Mouse (Mus musculus) lung, embryonic 14.5 days (tissue): ENCODE measurements around the gene Eef2. TPM values are rescaled to one million over a fixed set of nuclear protein-coding genes. Genes with fewer than 3 reads are reported as not detected.
A peak's percentile ranks its signal among the peaks of the same experiment; 100 is the strongest.

Experiments used
- ATAC-seq: fragments of 200-750 bp; cut with Nextera tagmentation; 2 replicates; pipeline ENCODE4 v1.8.0; 2017; ENCODE audit warnings: mild to moderate bottlenecking, moderate TSS enrichment, moderate library complexity; ENCODE audit not compliant: insufficient read depth
- DNase-seq: peaks from one replicate; pipeline ENCODE4 v3.0.0-alpha.2; 2015
- H3K27ac ChIP-seq: fragments of 300-500 bp; sonication (generic); 2 replicates; pipeline ENCODE4 v1.5.1; 2014; ENCODE audit warnings: low read depth, mild to moderate bottlenecking, moderate library complexity
- H3K27me3 ChIP-seq: fragments of 300-500 bp; sonication (generic); 2 replicates; pipeline ENCODE4 v1.6.1; 2014; ENCODE audit warnings: low read length, control low read depth; ENCODE audit not compliant: insufficient read depth
- H3K36me3 ChIP-seq: fragments of 300-500 bp; sonication (generic); 2 replicates; pipeline ENCODE4 v1.6.1; 2014; ENCODE audit warnings: control low read depth; ENCODE audit not compliant: insufficient read depth
- H3K4me1 ChIP-seq: fragments of 300-500 bp; sonication (generic); 2 replicates; pipeline ENCODE4 v1.6.1; 2014; ENCODE audit warnings: antibody characterized with exemption, control low read depth; ENCODE audit not compliant: insufficient read depth
- H3K4me2 ChIP-seq: fragments of 300-500 bp; sonication (generic); 2 replicates; pipeline ENCODE4 v1.6.1; 2014; ENCODE audit warnings: mild to moderate bottlenecking
- H3K4me3 ChIP-seq: fragments of 300-500 bp; sonication (generic); 2 replicates; pipeline ENCODE4 v1.5.1; 2014; ENCODE audit warnings: low read depth, low read length
- H3K9ac ChIP-seq: fragments of 300-500 bp; sonication (generic); 2 replicates; pipeline ENCODE4 v1.6.1; 2014
- H3K9me3 ChIP-seq: fragments of 300-500 bp; sonication (generic); 2 replicates; pipeline ENCODE4 v1.6.1; 2016; ENCODE audit warnings: low read depth, low read length, control low read depth
- CTCF ChIP-seq: IDR thresholded peaks from 2 replicates; pipeline ENCODE4 v1.5.1; 2016; ENCODE audit warnings: antibody characterized with exemption, low read depth
- WGBS: fragments of 180-500 bp; shearing (Covaris S2); extraction: QIAGEN DNeasy Blood & Tissue Kit; methylation state at CpG from one replicate; pipeline ENCODE4 v1.1.7; 2014; 5-methylcytosine and 5-hydroxymethylcytosine counted together
- polyA plus RNA-seq: library from polyadenylated mRNA; unstranded; fragments of >200 nt; fragmentation: Nextera tagmentation; extraction: Ambion mirVana; gene quantifications from 2 replicates; pipeline ENCODE4 v1.2.1, GENCODE M21; 2014

Eef2 gene
- polyA plus RNA-seq, 1 experiment from 2014 or later: 493 TPM

DNA sequence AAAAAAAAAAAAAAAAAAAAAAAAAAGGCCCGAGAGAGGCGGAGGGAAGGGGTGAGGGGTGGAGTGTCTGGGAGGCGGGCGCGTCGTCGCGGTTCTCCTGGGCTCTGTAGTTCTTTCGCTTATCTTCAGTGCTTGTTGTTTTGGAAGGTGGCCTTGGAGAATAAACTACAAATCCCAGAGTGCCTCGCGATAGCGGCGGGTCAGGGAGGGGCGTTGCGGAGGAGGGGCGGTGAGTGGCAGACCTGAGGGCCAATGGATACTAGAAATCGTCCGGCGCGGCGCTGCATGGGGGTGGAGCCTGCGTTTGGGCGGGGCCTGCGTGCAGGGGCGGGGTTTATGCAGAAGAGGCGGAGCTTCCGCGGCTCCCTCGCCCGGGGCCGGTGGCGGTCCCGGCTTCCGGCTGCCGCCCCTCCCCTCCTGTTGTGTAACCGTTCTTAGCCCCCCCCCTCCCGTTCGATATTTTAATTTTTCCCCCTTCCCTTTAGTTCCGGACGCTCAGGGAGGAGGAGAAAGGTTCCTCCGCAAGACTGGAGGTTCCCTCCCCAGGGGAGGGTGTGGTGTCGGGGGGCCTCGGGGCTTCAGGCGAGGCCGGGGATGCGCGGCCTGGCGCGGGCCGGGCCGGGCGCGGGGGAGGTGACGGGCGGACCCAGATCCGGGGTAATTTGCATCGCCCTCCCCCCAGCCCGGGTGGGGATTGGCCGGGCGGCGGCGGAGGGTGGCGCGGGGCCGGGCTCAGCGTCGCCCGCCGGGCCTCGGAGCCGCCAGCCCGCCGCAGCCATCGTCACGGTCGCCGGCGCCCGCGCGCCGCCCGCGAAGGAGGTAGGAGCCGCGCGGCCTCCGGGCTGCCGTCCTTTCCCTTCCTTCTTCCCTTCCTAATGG, 38.9 kb upstream of the Eef2 start:
- DNase-seq (peak; percentile 99), ATAC-seq (peak; percentile 91)
- H3K27me3 ChIP-seq: peaks cover 27% of the 10 kb centered on the region
- peak overlapping the region; percentile 94 for H3K4me3 ChIP-seq
- H3K27ac ChIP-seq: peak overlapping the region; percentile 99
- no peak for TF ChIP-seq CTCF
- WGBS: under 1% methylated on average over 84 of the region's 89 CpGs
- H3K9me3 ChIP-seq: no peaks in the 10 kb centered on the region
- H3K4me2 ChIP-seq: peak overlapping the region; percentile 94
- H3K4me1 ChIP-seq: peaks cover 26% of the 10 kb centered on the region
- H3K36me3 ChIP-seq: peaks cover 9% of the 10 kb centered on the region; the same call in 1 of the 2 replicates
- H3K9ac ChIP-seq: peak overlapping the region; percentile 97

DNA sequence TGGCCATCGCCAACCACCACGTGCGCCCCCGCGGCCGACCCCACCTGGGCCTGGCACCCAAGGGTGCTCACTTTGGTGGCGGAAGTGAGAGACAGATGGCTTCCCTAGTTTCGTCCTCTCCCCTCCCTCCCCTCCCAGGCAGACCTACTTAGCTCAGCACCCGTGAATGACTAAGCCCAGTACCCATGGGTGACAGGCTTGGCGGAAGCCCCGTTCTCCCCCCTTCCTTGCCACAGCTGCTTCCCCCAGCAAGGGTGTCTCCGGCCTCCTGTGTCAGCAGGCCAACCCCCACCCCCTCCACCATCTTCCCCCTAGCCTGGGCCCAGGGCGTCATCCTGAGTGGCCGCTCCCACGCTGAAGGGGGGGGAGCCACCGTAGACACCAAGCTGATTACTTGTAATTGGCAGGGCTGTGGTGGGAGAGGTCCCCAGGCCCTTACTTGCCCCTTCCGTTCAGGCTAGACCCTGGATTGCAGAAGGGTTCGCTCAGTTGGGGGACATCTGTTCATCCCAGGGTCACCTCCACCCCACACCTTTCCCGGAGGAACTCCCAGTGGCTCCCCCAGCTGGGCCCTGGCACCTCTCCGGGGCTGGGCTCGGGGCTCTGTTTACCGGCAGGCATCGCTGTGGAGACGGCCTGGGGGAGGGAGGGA, 38.2 kb upstream of the Eef2 start:
- H3K27ac ChIP-seq: peak overlapping the region; percentile 80
- peak overlapping the region; percentile 94 for H3K4me2 ChIP-seq
- H3K4me1 ChIP-seq: peaks cover 26% of the 10 kb centered on the region
- ATAC-seq (no peak), DNase-seq (peak; percentile 41)
- H3K27me3 ChIP-seq: peaks cover 27% of the 10 kb centered on the region
- TF ChIP-seq CTCF: no peak
- H3K36me3 ChIP-seq: peaks cover 9% of the 10 kb centered on the region
- under 1% methylated on average over 22 of the region's 24 CpGs for WGBS
- peak overlapping the region; percentile 85 for H3K4me3 ChIP-seq
- no peaks in the 10 kb centered on the region for H3K9me3 ChIP-seq
- peak overlapping the region; percentile 83 for H3K9ac ChIP-seq

- ATAC-seq: no peak
- peaks cover 21% of the 10 kb centered on the region for H3K27me3 ChIP-seq
- TF ChIP-seq CTCF: no peak
- H3K4me3 ChIP-seq: peak overlapping the region; percentile 85
- DNase-seq: no peak
- H3K36me3 ChIP-seq: peaks cover 16% of the 10 kb centered on the region
- H3K9ac ChIP-seq: peak overlapping the region; percentile 83
- no peaks in the 10 kb centered on the region for H3K9me3 ChIP-seq
- whole genome bisulfite sequencing: 58% methylated on average over 11 of the region's 11 CpGs
- peak overlapping the region; percentile 94 for H3K4me2 ChIP-seq
- H3K4me1 ChIP-seq: peaks cover 26% of the 10 kb centered on the region
- H3K27ac ChIP-seq: peak overlapping the region; percentile 80; the same call in 1 of the 2 replicates
Observed at GRCm38 (mm10) chr10:81138821-81139528, 37.5 kb upstream of the Eef2 start.

DNA sequence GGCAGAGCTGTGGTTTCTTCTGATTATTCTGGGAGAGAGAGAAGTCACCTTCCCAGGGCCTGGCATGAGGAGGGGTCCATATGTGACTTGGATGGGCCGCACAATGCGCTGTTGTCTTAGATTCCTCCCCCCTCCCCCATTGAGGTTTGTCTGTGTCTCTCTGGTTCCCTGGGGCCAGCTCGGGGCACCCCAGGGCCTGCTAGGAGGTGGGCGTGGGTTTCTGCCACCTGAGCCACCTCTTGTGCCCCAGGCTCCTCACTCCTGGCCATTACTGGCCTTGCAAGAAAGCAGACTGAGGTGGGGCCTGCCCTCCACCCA, 36.9 kb upstream of the Eef2 start:
- H3K27ac ChIP-seq: no peak overlapping the region
- 73% methylated on average over 4 of the region's 4 CpGs for WGBS
- H3K9me3 ChIP-seq: no peaks in the 10 kb centered on the region
- ATAC-seq: no peak
- no peak for TF ChIP-seq CTCF
- peak overlapping the region; percentile 85; the same call in 1 of the 2 replicates for H3K4me3 ChIP-seq
- H3K4me2 ChIP-seq: peak overlapping the region; percentile 94
- no peak for DNase-seq
- H3K4me1 ChIP-seq: peaks cover 26% of the 10 kb centered on the region
- H3K36me3 ChIP-seq: peaks cover 21% of the 10 kb centered on the region
- peaks cover 16% of the 10 kb centered on the region for H3K27me3 ChIP-seq
- H3K9ac ChIP-seq: peak overlapping the region; percentile 46; the same call in 1 of the 2 replicates

DNA sequence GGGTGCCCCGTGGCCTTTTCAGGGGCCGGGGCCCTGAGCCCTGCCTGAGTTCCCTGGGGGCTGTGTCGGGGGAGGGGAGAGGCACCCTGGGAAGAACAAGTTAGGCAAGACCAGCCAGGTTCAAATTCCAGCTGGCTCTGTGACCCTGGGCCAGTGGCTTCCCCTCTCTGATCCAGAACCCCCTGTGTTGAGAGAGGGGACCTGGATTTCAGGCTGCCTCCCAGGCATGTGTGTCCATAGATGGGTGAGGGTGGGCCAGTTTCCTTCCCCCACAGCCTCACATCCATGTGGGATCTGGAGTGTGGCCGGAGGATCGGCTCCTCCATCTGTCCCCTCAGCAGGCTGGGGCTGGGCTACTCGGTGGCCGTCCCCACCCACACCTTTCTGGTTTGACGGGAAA, 36.4 kb upstream of the Eef2 start:
- peak overlapping the region; percentile 21 for H3K4me3 ChIP-seq
- ATAC-seq (no peak), DNase-seq (no peak)
- 47% methylated on average over 8 of the region's 8 CpGs for WGBS
- H3K4me1 ChIP-seq: peaks cover 26% of the 10 kb centered on the region
- peak overlapping the region; percentile 94 for H3K4me2 ChIP-seq
- peaks cover 26% of the 10 kb centered on the region for H3K36me3 ChIP-seq
- peak overlapping the region; percentile 36; the same call in 1 of the 2 replicates for H3K27ac ChIP-seq
- peak overlapping the region; percentile 46 for H3K9ac ChIP-seq
- no peak for TF ChIP-seq CTCF
- H3K9me3 ChIP-seq: no peaks in the 10 kb centered on the region
- H3K27me3 ChIP-seq: peaks cover 11% of the 10 kb centered on the region

- TF ChIP-seq CTCF: no peak
- H3K4me2 ChIP-seq: peak overlapping the region; percentile 94
- peaks cover 2% of the 10 kb centered on the region; the same call in 1 of the 2 replicates for H3K27me3 ChIP-seq
- peak; percentile 40 for DNase-seq
- H3K9me3 ChIP-seq: no peaks in the 10 kb centered on the region
- peak overlapping the region; percentile 36; the same call in 1 of the 2 replicates for H3K27ac ChIP-seq
- peak overlapping the region; percentile 46 for H3K9ac ChIP-seq
- peak overlapping the region; percentile 21 for H3K4me3 ChIP-seq
- ATAC-seq: no peak
- 42% methylated on average over 10 of the region's 10 CpGs for WGBS
- H3K36me3 ChIP-seq: peaks cover 35% of the 10 kb centered on the region
- peaks cover 26% of the 10 kb centered on the region for H3K4me1 ChIP-seq
Observed at GRCm38 (mm10) chr10:81140717-81141454, 35.5 kb upstream of the Eef2 start.
